Mouse (Mus musculus) neural tube, embryonic 11.5 days (tissue): ENCODE measurements around the gene Bace1. TPM values are rescaled to one million over a fixed set of nuclear protein-coding genes. Genes with fewer than 3 reads are reported as not detected.

Experiments used
- ATAC-seq: fragments of 200-750 bp; cut with Nextera tagmentation; 2 replicates; pipeline ENCODE4 v1.8.0; 2017; ENCODE audit warnings: moderate number of reproducible peaks, mild to moderate bottlenecking, moderate TSS enrichment, moderate library complexity; ENCODE audit not compliant: insufficient read depth, low FRiP score, low TSS enrichment
- DNase-seq: peaks from one replicate; pipeline ENCODE4 v3.0.0-alpha.2; 2015; ENCODE audit warnings: low spot score
- H3K27ac ChIP-seq: fragments of 300-500 bp; sonication (generic); 2 replicates; pipeline ENCODE4 v1.5.1; 2014; ENCODE audit warnings: low read depth, mild to moderate bottlenecking, low read length
- H3K27me3 ChIP-seq: fragments of 300-500 bp; sonication (generic); 2 replicates; pipeline ENCODE4 v1.6.1; 2014; ENCODE audit warnings: mild to moderate bottlenecking, low read length, mixed read lengths; ENCODE audit not compliant: control insufficient read depth, insufficient read depth
- H3K36me3 ChIP-seq: fragments of 300-500 bp; sonication (generic); 2 replicates; pipeline ENCODE4 v1.6.1; 2014; ENCODE audit warnings: mild to moderate bottlenecking, low read length, moderate library complexity, mixed read lengths; ENCODE audit not compliant: control insufficient read depth, insufficient read depth
- H3K4me1 ChIP-seq: fragments of 300-500 bp; sonication (generic); 2 replicates; pipeline ENCODE4 v1.6.1; 2014; ENCODE audit warnings: low read length, mixed read lengths; ENCODE audit not compliant: control insufficient read depth, insufficient read depth
- H3K4me2 ChIP-seq: fragments of 300-500 bp; sonication (generic); 2 replicates; pipeline ENCODE4 v1.6.1; 2014; ENCODE audit warnings: low read depth, mild to moderate bottlenecking, moderate library complexity
- H3K4me3 ChIP-seq: fragments of 300-500 bp; sonication (generic); 2 replicates; pipeline ENCODE4 v1.5.1; 2014; ENCODE audit warnings: low read depth, low read length
- H3K9ac ChIP-seq: fragments of 300-500 bp; sonication (generic); 2 replicates; pipeline ENCODE4 v1.6.1; 2014; ENCODE audit warnings: mild to moderate bottlenecking, low read length
- H3K9me3 ChIP-seq: fragments of 300-500 bp; sonication (generic); 2 replicates; pipeline ENCODE4 v1.6.1; 2016; ENCODE audit warnings: low read length; ENCODE audit not compliant: control insufficient read depth
- WGBS: fragments of 180-500 bp; shearing (Covaris S2); extraction: QIAGEN DNeasy Blood & Tissue Kit; methylation state at CpG from one replicate; pipeline ENCODE4 v1.1.7; 2014; 5-methylcytosine and 5-hydroxymethylcytosine counted together
- polyA plus RNA-seq: library from polyadenylated mRNA; unstranded; fragments of >200 nt; fragmentation: Nextera tagmentation; extraction: Ambion mirVana; gene quantifications from 2 replicates; pipeline ENCODE4 v1.2.1, GENCODE M21; 2014

Bace1 gene
- polyA plus RNA-seq, 1 experiment from 2014 or later: 32.2 TPM

DNA sequence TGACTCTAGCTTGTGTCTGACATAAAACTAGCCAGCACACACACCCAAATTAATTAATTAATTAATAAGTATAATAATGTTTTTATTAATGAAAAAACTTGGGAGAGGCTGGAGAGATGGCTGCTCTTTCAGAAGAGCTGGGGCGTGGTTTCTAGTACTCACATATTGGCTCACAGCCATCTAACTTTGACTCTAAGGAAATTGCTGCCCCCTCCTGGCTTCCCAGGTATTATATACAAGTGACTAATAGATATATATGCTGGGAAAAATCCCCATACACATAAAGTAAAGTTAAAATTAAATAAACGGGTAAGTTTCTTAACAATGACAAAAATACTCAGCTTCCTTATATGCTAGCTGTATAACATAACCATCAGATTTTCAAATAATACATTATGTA lies 39.5 kb downstream of the Bace1 start:
- Histone ChIP-seq H3K27me3 (no peaks in the 10 kb centered on the region), H3K36me3 (peaks cover 5% of the 10 kb centered on the region), H3K27ac (no peak overlapping the region), H3K4me2 (no peak overlapping the region), H3K4me3 (no peak overlapping the region), H3K9me3 (no peaks in the 10 kb centered on the region), H3K4me1 (no peaks in the 10 kb centered on the region), H3K9ac (no peak overlapping the region)
- no peak for DNase-seq
- WGBS: 86% methylated on average over 2 of the region's 2 CpGs
- no peak for ATAC-seq

DNA sequence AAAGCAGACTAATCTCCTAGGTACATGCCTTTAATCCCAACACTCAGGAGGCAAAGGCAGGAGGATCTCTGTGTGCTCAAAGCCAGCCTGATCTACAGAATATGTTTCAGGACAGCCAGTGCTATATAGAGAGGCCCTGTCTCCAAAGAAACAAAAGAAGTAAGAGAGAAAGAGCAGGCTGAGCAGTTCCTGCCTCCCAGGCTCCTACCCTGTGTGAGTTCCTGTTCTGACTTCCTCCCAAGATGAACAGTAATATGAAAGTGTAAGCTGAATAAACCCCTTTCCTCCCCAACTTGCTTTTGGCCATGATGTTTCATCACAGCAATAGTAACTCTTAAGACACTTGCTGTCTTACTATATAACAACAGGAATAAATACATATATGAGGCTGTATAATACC lies 55.3 kb downstream of the Bace1 start:
- H3K9me3 ChIP-seq: no peaks in the 10 kb centered on the region
- peaks cover 16% of the 10 kb centered on the region for H3K36me3 ChIP-seq
- H3K27me3 ChIP-seq: no peaks in the 10 kb centered on the region
- H3K4me1 ChIP-seq: no peaks in the 10 kb centered on the region
- no peak for DNase-seq
- H3K27ac ChIP-seq: no peak overlapping the region
- ATAC-seq: no peak
- no peak overlapping the region for H3K4me3 ChIP-seq
- no peak overlapping the region for H3K4me2 ChIP-seq
- H3K9ac ChIP-seq: no peak overlapping the region

DNA sequence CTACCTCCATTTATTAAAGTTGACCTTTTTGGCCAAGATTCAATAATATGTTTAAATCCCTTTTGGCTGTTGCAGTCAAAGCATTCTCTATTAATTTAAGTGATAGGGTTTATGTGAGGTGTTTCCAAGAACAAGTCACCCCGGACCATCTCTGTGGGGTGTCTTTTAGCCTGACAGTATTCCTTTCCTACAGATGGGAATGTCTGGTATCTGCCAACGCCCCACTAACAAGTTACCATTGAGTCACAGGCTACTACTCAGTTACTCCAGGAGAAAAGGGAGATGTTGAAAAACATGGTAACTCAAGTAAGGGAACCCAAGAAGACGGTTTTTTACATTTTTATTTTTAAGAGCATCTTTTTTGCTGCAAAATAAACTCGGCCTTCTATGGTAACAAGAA lies 66.8 kb downstream of the Bace1 start:
- H3K27ac ChIP-seq: no peak overlapping the region; the same call in 1 of the 2 replicates
- DNase-seq (no peak), ATAC-seq (no peak)
- peak overlapping the region; percentile 91 for H3K4me2 ChIP-seq
- WGBS: 54% methylated on average over 4 of the region's 4 CpGs
- no peaks in the 10 kb centered on the region for H3K9me3 ChIP-seq
- peaks cover 14% of the 10 kb centered on the region for H3K4me1 ChIP-seq
- H3K4me3 ChIP-seq: peak overlapping the region; percentile 95
- H3K27me3 ChIP-seq: no peaks in the 10 kb centered on the region
- H3K36me3 ChIP-seq: peaks cover 8% of the 10 kb centered on the region; the same call in 1 of the 2 replicates
- peak overlapping the region; percentile 89 for H3K9ac ChIP-seq

DNA sequence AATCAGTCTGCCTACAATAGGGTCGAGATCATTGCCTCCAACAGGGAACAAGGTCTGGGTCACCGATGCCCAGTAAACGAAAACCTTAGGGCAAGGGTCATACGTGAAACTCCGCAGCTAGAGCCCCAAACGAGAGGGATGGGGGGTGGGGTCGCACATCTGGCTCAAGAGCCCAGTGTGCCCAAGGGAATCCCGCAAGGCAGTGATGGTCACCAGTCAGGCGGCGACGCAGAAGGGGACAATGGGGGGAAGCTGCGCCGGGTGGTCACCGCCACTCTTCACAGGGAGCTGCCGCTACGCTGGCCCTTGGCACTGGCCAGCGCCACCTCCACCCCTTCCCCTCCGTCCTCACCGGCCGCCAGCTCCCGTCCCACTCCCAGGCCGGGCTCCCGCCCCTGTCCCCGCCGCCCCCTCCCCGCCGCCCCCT lies 67.4 kb downstream of the Bace1 start:
- peak; percentile 54 for ATAC-seq
- DNase-seq: peak; percentile 60
- no peaks in the 10 kb centered on the region for H3K9me3 ChIP-seq
- H3K4me3 ChIP-seq: peak overlapping the region; percentile 95
- peak overlapping the region; percentile 90 for H3K27ac ChIP-seq
- H3K4me2 ChIP-seq: peak overlapping the region; percentile 91
- peak overlapping the region; percentile 89 for H3K9ac ChIP-seq
- H3K36me3 ChIP-seq: peaks cover 8% of the 10 kb centered on the region; the same call in 1 of the 2 replicates
- H3K27me3 ChIP-seq: no peaks in the 10 kb centered on the region
- H3K4me1 ChIP-seq: peaks cover 14% of the 10 kb centered on the region
- 2% methylated on average over 11 of the region's 27 CpGs for WGBS

GRCm38 (mm10) chr9:45906355-45907077 lies 68.1 kb downstream of the Bace1 start, which contains the start of the genes Pcsk7 and Rnf214:
Pcsk7 (plus strand) TSS chr9:45906497.
Rnf214 (minus strand) TSS chr9:45906911.
- Histone ChIP-seq H3K4me1 (peaks cover 14% of the 10 kb centered on the region), H3K4me3 (peak within 1 kb of the TSS; percentile 95), H3K9ac (peak within 1 kb of the TSS; percentile 89), H3K27me3 (no peaks in the 10 kb centered on the region), H3K9me3 (no peaks in the 10 kb centered on the region), H3K36me3 (peaks cover 8% of the 10 kb centered on the region; the same call in 1 of the 2 replicates), H3K4me2 (peak within 1 kb of the TSS; percentile 91), H3K27ac (peak within 1 kb of the TSS; percentile 90)
- peak; percentile 93 for DNase-seq
- peak; percentile 95 for ATAC-seq
- under 1% methylated on average over 73 of the region's 80 CpGs for WGBS

- peak overlapping the region; percentile 89 for H3K9ac ChIP-seq
- H3K9me3 ChIP-seq: no peaks in the 10 kb centered on the region
- H3K4me2 ChIP-seq: peak overlapping the region; percentile 91
- H3K36me3 ChIP-seq: peaks cover 6% of the 10 kb centered on the region; the same call in 1 of the 2 replicates
- WGBS: under 1% methylated on average over 19 of the region's 19 CpGs
- peak overlapping the region; percentile 95 for H3K4me3 ChIP-seq
- peak overlapping the region; percentile 90 for H3K27ac ChIP-seq
- H3K4me1 ChIP-seq: peaks cover 14% of the 10 kb centered on the region
- peak; percentile 53; the same call in 1 of the 2 replicates for ATAC-seq
- H3K27me3 ChIP-seq: no peaks in the 10 kb centered on the region
- DNase-seq: no peak
Observed at GRCm38 (mm10) chr9:45907078-45907428, 68.7 kb downstream of the Bace1 start.

GRCm38 (mm10) chr9:45910995-45911394 lies 72.6 kb downstream of the Bace1 start:
- H3K36me3 ChIP-seq: peaks cover 7% of the 10 kb centered on the region; the same call in 1 of the 2 replicates

DNA sequence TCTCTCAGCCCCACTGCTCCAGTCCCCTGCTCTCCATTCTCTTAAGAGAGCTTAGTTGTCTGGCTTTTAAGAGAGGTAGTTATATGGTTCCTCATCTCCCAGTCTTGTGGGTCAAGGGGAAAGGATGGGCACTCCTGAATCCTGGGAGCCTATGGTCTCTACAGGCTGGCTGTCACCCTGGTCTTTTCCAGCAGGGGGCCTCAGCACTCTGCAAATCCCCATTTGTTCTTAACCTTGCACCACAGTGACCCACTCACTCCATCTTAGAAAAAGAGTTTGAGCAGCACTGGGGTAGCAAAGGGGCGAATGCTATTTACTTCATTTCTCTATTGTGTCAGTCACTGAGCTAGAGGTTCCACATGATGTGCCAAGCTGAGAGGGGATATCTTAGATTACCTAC lies 73.3 kb downstream of the Bace1 start:
- DNase-seq (peak; percentile 44), ATAC-seq (no peak)
- Histone ChIP-seq H3K27ac (no peak overlapping the region), H3K27me3 (no peaks in the 10 kb centered on the region), H3K36me3 (peaks cover 7% of the 10 kb centered on the region; the same call in 1 of the 2 replicates), H3K4me1 (peaks cover 7% of the 10 kb centered on the region), H3K4me3 (no peak overlapping the region), H3K9ac (no peak overlapping the region), H3K4me2 (no peak overlapping the region), H3K9me3 (no peaks in the 10 kb centered on the region)
- WGBS: 87% methylated on average over 1 of the region's 1 CpGs

More at GRCm38 (mm10) chr9:45910995-45911394, 72.6 kb downstream of the Bace1 start:
- no peak for ATAC-seq
- no peaks in the 10 kb centered on the region for H3K27me3 ChIP-seq
- DNase-seq: no peak
- H3K27ac ChIP-seq: no peak overlapping the region
- no peak overlapping the region for H3K4me2 ChIP-seq
- 86% methylated on average over 3 of the region's 3 CpGs for WGBS
- H3K9ac ChIP-seq: no peak overlapping the region
- H3K9me3 ChIP-seq: no peaks in the 10 kb centered on the region
- H3K4me1 ChIP-seq: peaks cover 7% of the 10 kb centered on the region
- H3K4me3 ChIP-seq: no peak overlapping the region
